Mouse (Mus musculus) left cerebral cortex, postnatal 25 days (tissue): ENCODE measurements at regions not wholly inside any gene's neighbourhood (a gene's known extent, or its start where the extent isn't known, plus 50 kb on each side); places are given as distances from the start of the nearest gene placed in this dataset.
A peak's percentile ranks its signal among the peaks of the same experiment; 100 is the strongest.

Source experiments
- DNase-seq, 2 experiments: peaks; one replicate each; pipeline ENCODE4 v3.0.0; 2022; ENCODE audit warnings: low spot score in 2 of 2, mixed read lengths in 1 of 2
- intact Hi-C: fragments of 180-260 bp; cut with DNase I; formaldehyde crosslinking; loops from one replicate; pipeline ENCODE4 v1.15.1; 2025

DNA sequence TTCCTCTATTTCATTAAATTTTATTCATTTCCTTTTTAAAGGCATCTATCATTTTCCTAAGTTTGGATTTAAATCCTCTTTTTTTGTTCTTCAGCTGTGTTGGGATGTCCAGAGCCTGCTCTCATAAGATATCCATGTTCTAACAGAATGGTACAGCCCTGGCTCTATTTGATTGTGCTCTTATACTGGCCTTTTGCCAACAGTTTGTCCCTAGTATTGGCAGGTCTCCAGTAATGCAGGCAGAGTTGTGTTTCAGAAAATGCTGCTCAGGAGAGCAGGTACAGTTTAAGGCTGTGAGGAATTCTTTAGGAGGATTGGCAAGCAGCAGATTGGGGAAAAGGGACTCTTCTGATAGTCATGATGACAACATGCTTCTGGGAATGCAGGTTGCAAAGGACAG lies 797.1 kb upstream of the Slit2 start:
- DNase-seq = no peak
- intact Hi-C loops = no loop called here

GRCm38 (mm10) chr5:47202164-47202914 lies 780.6 kb upstream of the Slit2 start:
- intact Hi-C loops = no loop called here

DNA sequence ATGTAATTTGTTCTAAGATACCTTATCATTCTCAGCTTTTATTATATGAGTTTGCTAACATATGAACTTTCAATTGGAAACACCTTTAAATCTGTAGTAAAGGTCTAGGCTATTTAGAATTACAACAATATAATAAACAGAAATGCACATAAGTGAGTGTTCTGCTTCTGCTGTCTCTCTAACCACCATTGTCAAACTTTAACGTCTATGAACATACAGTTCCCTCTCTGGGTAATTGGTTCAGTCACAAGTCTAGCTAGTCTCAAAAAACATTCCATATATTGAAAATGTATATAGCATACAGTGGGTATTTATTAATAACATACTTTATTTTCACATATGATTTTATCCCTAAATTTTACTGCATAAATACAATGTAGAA lies 780.0 kb upstream of the Slit2 start:
- no peak for DNase-seq
- intact Hi-C loops = no loop called here

More at GRCm38 (mm10) chr5:47202164-47202914, 780.6 kb upstream of the Slit2 start:
- no peak for DNase-seq

GRCm38 (mm10) chr5:47210542-47210941 lies 772.4 kb upstream of the Slit2 start:
- intact Hi-C loops = no loop called here
- no peak for DNase-seq

GRCm38 (mm10) chr5:47215421-47215820 lies 767.5 kb upstream of the Slit2 start:
- intact Hi-C loops = no loop called here

GRCm38 (mm10) chr5:47225247-47225646 lies 757.7 kb upstream of the Slit2 start:
- intact Hi-C loops = no loop called here
- DNase-seq = no peak

More at GRCm38 (mm10) chr5:47215421-47215820, 767.5 kb upstream of the Slit2 start:
- no peak for DNase-seq

GRCm38 (mm10) chr5:47236094-47236493 lies 746.8 kb upstream of the Slit2 start:
- intact Hi-C loops = no loop called here
- DNase-seq = no peak

DNA sequence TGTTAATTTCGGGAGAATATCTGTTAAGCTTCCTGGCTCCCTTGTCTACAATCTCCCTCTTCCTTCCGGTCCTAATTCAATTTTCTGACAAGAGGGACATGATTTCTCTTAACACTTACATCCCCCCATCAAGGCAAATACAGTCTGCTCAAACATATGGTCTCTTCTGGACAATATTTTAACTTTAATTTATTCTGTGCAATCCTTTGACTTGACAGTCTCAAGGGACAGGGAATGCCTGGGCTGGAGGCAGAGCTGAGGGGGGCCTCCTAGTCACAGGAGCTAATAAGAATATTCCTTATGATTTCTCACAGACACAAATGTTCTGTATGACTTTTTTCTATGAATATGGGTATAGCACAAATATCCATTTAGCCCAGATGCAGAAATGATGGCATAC lies 742.9 kb upstream of the Slit2 start:
- intact Hi-C loops = no loop called here
- DNase-seq = no peak

DNA sequence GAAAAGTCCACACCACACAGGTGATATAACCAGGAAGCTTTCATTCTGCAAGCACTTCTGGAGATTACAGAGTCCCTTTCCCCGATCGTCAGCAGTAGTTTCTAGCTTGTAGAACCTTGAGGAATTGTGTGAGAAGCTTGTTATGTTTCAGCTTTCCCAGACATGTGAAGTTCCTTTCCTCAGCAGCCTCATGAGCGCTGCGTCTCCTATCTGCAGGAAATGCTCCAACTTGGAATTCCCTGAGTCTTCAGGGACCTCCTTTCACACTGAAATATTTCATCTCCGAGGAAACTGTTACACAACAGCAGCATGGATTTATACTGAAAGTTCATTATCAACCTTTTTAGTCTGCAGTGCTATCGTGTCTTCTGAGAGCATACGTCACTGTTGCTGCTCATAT lies 742.4 kb upstream of the Slit2 start:
- intact Hi-C loops = no loop called here
- peak; percentile 20 to 28 for DNase-seq

DNA sequence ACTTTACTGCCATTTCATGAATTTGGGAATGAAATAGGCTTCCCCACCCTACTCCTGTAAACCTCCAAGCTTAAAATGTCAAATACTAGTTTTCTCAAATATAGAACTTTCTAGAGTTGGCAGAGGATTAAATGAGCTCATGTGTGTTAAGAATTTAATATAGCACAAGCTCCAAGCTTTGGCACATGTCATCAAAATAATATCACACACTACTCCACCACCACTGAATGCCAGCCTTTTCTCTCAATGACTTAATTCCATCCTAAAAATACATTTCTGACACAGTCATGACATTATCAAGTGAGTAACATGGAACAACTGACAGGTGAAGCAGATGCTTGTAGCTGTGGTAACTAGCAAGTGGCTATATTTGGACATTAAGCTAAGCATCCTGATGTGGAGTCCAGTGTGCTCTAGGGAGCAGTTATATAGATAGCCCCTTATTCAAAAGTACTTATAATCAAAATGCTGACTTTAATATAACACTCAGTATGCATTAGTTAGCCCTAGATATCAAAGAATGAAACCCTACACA lies 728.0 kb upstream of the Slit2 start:
- DNase-seq = peak in 1 of 2 experiments; percentile 6

DNA sequence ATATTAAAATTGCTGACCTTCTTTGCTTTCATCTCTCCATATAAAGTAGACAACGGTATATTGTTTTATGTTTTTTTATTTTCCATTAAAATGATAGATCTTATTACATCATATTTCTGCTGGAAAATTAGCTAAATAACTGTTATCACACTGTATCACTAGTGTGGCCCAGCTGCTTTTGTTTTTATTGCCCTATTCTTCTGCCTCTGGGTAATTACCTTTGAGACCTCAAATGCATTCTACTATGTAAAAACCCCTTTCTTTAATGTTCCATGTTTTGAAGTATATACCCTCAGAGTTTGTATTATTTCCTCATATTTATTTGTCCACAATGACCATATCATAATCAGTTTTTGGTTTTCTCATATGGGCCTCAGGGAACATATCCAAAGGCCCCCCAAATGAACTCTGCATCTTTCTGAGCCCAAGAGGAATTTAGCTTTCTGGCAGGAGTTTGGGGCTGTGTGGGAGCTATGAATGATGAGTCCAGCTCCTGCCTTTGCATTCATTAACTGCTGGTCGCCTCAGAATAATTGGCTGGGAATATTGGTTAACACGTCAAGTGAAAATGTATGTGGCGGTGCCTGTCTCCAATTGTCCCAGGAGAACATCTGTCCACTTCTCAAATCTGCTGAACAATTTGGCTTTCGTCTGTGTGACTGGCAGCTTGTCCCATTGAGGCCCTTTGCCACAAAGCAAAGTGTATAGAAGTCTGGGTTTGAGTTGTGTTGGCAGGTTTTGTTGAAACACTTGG lies 721.1 kb upstream of the Slit2 start:
- intact Hi-C loops = no loop called here
- no peak for DNase-seq

More for the DNA sequence above, 728.0 kb upstream of the Slit2 start:
- intact Hi-C loops = no loop called here

GRCm38 (mm10) chr5:47272642-47273041 lies 710.3 kb upstream of the Slit2 start:
- no peak for DNase-seq
- intact Hi-C loops = no loop called here

DNA sequence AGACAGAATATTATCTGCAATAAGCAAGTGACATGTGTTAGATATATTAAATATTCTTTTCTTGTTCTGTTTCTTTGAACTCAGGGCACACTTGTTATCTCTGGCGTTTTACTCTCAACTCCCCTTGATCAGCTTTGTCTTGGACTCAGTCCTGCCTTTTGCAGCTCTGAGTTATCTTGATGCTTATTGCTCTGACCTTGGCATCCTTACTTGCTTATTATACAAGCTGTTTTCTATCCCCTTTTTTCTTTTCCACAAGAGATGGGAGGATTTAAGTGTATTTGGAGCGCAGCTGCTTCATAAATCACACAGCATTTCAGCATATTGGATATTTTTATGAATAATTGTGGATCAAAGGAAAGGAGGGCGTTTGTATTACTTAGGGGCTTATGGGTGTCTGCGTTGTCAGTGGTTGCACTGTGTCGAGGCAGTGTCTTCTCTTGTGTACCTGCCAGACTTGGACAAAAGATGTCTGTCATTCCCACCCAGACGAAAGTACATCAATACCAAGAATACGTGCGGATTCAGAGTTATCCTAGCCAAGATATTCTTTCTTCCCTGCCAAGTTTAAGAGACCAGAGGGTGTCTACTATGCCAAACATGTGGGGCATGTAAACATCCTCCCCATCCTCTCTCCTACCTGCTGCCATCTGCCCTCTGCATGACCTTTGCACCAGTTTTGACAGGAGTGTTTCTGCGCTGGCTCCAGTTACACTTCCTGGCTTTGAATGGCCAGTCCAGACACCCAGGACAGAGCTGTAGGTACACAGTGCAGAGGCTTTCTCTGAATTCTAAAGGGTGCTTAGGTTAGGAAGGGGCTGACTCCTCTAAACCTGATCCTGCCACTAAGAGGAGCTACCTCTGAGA lies 709.3 kb upstream of the Slit2 start:
- no peak for DNase-seq
- intact Hi-C loops = no loop called here

DNA sequence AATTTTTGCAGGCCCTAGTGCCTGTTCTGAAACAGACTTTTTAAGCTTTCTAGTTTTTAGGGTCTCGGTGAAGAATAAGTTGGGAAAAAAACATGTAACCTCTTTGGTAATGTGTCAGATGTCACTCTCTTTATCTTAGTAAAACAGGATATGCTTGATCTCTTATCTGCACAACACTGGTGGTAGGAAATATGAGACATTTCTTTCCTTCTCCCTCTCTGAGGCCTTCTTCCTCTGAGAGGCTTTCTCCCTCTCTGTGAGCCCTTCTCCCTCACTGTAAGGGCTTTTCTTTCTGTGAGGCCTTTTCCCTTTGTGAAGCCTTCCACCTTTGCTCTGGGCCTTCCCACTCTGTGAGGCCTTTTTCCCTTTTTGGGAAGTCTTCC lies 708.7 kb upstream of the Slit2 start:
- DNase-seq = no peak
- intact Hi-C loops = no loop called here

DNA sequence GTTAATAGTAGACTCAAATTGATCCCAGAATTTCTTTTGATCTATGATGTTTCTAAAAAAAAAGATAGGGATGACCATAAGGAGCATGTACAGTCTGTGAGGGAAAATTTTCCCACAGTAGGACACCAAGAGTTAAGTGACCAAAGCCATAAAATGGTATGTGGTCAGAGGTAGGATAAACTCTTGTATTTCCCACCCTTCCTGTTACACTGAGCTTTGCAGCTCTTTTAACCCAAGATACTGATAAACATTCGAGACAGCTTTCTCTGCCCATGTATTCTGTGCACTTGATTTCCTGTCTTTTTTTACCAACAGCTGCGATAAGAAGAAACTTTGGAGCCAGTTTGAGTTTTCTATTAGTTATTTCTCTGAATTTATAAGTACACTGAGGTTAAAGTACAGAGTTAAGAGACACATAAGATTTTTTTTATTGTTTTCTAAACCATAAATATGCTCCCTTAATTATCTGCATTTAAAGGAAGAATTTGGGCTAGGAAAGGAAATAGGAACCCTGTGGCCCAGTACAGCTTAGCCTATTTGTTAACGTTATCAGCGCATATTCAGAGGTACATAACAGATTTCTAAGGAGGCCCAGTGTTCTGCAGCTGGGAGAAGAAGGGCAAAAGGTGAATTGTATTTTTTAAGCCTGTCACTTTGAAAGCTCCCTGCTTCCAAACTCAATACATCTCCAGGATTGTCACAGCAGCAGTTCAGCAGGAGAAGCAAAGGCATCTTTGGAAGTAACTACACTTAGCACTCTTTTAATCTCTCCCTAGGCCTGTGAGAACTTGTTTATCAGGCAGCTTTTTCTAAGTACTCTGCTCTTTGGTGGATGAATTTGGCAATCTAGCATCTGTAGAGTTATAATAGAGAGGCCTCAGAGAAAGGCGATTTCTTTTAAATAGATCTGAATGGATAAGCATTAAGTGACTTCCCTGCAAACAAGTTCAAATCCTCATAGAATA lies 706.4 kb upstream of the Slit2 start:
- intact Hi-C loops = no loop called here
- DNase-seq = no peak

DNA sequence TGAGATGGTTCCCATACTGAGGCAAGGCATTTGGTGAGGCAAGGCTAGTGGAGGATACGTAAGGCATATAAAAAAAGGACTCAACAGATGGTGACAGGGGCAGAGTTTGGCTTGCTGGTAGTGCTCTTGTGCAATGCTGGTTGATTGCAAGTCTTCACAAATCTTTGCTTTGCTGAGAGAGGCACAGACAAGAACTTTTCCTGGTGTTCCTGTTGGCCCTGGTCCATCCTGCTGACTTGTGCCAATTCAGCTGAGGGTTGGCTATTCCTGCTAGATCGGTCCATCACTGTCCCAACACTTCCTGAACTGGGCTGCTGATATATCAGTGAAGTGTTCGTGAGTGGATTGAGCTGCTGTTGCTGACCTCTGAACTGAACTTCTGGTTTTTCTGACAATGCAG lies 703.3 kb upstream of the Slit2 start:
- intact Hi-C loops = no loop called here

DNA sequence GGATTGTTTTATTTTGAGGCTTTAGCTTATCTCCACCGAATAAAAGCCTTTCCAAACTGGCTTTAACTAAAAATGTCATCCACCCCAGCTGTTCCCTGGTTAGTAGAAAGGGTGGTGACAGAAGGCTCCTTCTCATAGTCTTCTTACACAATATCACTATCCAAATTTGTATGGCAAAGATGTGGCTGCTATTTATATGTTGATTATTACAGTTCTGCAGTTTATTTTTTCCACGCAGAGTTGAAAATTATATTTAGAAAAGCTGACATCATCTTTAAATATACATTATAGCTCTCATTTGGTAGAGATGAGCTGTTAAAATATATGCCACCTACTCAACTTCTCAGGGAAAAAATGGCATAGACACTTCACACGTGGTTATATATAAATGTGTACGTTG lies 683.3 kb upstream of the Slit2 start:
- intact Hi-C loops = loop anchor here (5.0 kb wide), 1 partner anchor 683 kb away; the partner anchor contains the start of gene Slit2
- peak in 1 of 2 experiments; percentile 88 for DNase-seq

More for the DNA sequence above, 703.3 kb upstream of the Slit2 start:
- no peak for DNase-seq

DNA sequence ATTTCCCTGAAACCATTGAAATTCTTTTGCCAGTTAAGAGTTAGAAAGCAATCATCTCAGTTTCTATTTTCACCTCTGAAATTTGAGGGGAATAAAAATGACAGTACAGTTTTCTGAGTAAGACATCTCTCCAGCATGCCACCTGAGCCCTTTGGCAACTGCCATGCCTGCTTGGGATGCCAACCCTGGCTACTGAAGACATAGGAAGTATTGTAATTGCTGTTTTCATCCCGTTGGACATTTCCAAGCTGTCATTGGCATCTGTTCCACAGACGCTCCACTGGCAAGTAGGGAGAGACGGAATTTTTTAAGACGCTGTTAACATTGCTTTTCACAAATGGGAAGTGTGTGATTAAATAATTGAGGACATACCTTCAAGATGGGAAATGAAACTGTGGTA lies 665.4 kb upstream of the Slit2 start:
- no peak for DNase-seq
- intact Hi-C loops = no loop called here

DNA sequence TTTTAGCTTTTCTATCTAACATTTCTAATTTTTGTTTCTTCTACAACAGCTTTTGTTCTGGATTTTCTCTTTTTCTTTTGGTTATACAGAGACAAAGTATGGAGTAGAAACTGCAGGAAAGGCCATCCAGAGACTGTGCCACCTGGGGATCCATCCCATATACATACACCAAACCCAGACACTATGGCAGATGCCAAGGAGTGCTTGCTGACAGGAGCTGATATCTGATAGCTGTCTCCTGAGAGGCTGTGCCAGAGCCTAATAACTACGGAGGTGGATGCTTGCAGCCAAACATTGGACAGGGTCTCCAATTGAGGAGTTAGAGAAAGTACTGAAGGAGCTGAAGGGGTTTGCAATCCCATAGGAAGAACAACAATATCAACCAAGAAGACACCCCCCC lies 664.8 kb upstream of the Slit2 start:
- intact Hi-C loops = no loop called here
- no peak for DNase-seq
